Mouse (Mus musculus): ENCODE measurements around the gene Toporsl.

Gene Toporsl

GRCm38 (mm10) chr4:52595927-52596326, at the start of gene Toporsl:
Gene Toporsl (plus strand): TSS chr4:52596274.
- DNase-seq: no peak

GRCm38 (mm10) chr4:52557672-52558071, 38.4 kb upstream of the Toporsl start:
- DNase-seq: no peak

GRCm38 (mm10) chr4:52558080-52558479, 38.0 kb upstream of the Toporsl start:
- no peak for DNase-seq

GRCm38 (mm10) chr4:52563859-52564258, 32.2 kb upstream of the Toporsl start:
- no peak for DNase-seq

GRCm38 (mm10) chr4:52586194-52586734, 9.8 kb upstream of the Toporsl start:
- DNase-seq: no peak

- no peak for DNase-seq
These were observed 2.2 kb upstream of the Toporsl start for GRCm38 (mm10) chr4:52593821-52594356.

- DNase-seq: no peak
These were observed 1.4 kb upstream of the Toporsl start for GRCm38 (mm10) chr4:52594632-52595031.

GRCm38 (mm10) chr4:52598180-52598881, 2.3 kb downstream of the Toporsl start:
- DNase-seq: no peak

- DNase-seq: no peak
These were observed 10.8 kb downstream of the Toporsl start for GRCm38 (mm10) chr4:52606923-52607322.

GRCm38 (mm10) chr4:52634986-52635385, 38.9 kb downstream of the Toporsl start:
- DNase-seq: no peak

- DNase-seq: no peak
These were observed 51.7 kb downstream of the Toporsl start for GRCm38 (mm10) chr4:52647791-52648190.

- no peak for DNase-seq
These were observed 63.6 kb downstream of the Toporsl start for GRCm38 (mm10) chr4:52659701-52660100.

- no peak for DNase-seq
These were observed 64.6 kb downstream of the Toporsl start for GRCm38 (mm10) chr4:52660701-52661117.

GRCm38 (mm10) chr4:52661311-52661710, 65.2 kb downstream of the Toporsl start:
- no peak for DNase-seq

Data from liver (tissue).